Mouse (Mus musculus) embryonic facial prominence, embryonic 15.5 days (tissue): ENCODE results near the gene Ifnar1. TPM values are rescaled to one million over a fixed set of nuclear protein-coding genes. Genes with fewer than 3 reads are reported as not detected.
A peak's percentile ranks its signal among the peaks of the same experiment; 100 is the strongest.

Experiments
- ATAC-seq: fragments of 200-750 bp; cut with Nextera tagmentation; 2 replicates; pipeline ENCODE4 v1.8.0; 2017; ENCODE audit warnings: low read depth, moderate TSS enrichment; ENCODE audit not compliant: insufficient number of reproducible peaks, low FRiP score, low TSS enrichment
- H3K27ac ChIP-seq: fragments of 300-500 bp; sonication (generic); replicated peaks from 2 replicates; pipeline ENCODE4 v1.5.1; 2015; ENCODE audit warnings: mild to moderate bottlenecking, inconsistent platforms
- H3K27me3 ChIP-seq: fragments of 300-500 bp; sonication (generic); 2 replicates; pipeline ENCODE4 v1.6.1; 2015; ENCODE audit warnings: inconsistent platforms
- H3K36me3 ChIP-seq: fragments of 300-500 bp; sonication (generic); 2 replicates; pipeline ENCODE4 v1.6.1; 2015; ENCODE audit warnings: mild to moderate bottlenecking, inconsistent platforms
- H3K4me1 ChIP-seq: fragments of 300-500 bp; sonication (generic); 2 replicates; pipeline ENCODE4 v1.6.1; 2015; ENCODE audit warnings: inconsistent platforms
- H3K4me2 ChIP-seq: fragments of 300-500 bp; sonication (generic); replicated peaks from 2 replicates; pipeline ENCODE4 v1.6.1; 2015; ENCODE audit warnings: mild to moderate bottlenecking, inconsistent platforms
- H3K4me3 ChIP-seq: fragments of 300-500 bp; sonication (generic); replicated peaks from 2 replicates; pipeline ENCODE4 v1.5.1; 2015; ENCODE audit warnings: mild to moderate bottlenecking, inconsistent platforms
- H3K9ac ChIP-seq: fragments of 300-500 bp; sonication (generic); 2 replicates; pipeline ENCODE4 v1.6.1; 2015; ENCODE audit warnings: inconsistent platforms
- H3K9me3 ChIP-seq: fragments of 300-500 bp; sonication (generic); replicated peaks from 2 replicates; pipeline ENCODE4 v1.6.1; 2016; ENCODE audit warnings: inconsistent platforms
- WGBS: fragments of 180-500 bp; shearing (Covaris S2); methylation state at CpG from one replicate; pipeline ENCODE4 v1.1.7; 2015; 5-methylcytosine and 5-hydroxymethylcytosine counted together
- polyA plus RNA-seq: library from polyadenylated mRNA; unstranded; fragments of >200 nt; fragmentation: Nextera tagmentation; extraction: Ambion mirVana; gene quantifications from 2 replicates; pipeline ENCODE4 v1.2.1, GENCODE M21; 2015

The Ifnar1 gene
- polyA plus RNA-seq, 1 experiment from 2014 or later = 57.4 TPM

DNA sequence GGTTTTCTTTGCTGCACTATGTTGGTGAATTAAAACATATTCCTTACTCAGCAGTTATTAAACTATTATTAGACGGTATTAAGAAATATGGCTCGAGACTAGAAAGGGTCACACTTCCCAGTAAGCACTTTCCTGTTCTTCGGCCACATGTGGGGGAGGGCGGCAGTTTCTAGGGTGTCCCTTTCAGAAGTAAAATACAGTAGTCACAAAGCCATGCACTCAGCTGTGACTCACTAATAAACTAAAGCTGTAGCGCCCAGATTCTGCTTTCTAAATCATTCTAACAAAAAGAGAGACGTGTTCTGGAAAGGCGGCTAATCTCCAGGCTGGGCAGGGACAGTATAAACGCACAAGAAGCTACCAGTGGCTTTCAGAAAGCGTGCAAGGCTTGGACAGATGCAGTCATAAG, 23.3 kb upstream of the Ifnar1 start:
- WGBS = 57% methylated on average over 9 of the region's 9 CpGs
- no peak overlapping the region for H3K27ac ChIP-seq

DNA sequence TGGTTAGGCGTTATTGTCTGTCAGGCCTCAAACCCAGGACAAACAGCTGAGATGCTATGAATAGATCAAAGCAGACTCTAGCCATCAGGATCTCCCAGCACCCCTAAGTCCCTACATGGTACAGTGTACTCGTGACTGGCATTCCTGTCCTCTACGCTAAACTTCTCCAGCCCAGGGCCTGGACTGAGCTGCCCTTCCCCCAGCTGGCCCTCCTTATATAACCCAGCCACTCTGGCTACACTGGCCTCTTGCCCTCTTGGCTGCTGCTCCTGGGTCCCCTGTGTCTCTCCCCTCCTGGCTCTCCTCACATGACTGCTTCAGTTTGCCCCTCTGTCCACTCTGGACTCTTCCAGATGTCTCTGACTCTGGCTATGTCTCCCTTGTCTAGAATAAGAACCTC, 22.4 kb upstream of the Ifnar1 start:
- no peak overlapping the region for H3K9ac ChIP-seq
- WGBS = 67% methylated on average over 3 of the region's 3 CpGs
- ATAC-seq = no peak
- H3K4me3 ChIP-seq = no peak overlapping the region
- no peak overlapping the region for H3K4me2 ChIP-seq
- H3K27ac ChIP-seq = no peak overlapping the region
- H3K4me1 ChIP-seq = peaks cover 19% of the 10 kb centered on the region
- no peaks in the 10 kb centered on the region for H3K27me3 ChIP-seq
- no peaks in the 10 kb centered on the region for H3K36me3 ChIP-seq
- no peaks in the 10 kb centered on the region for H3K9me3 ChIP-seq

More for the DNA sequence above, 23.3 kb upstream of the Ifnar1 start:
- H3K9me3 ChIP-seq = no peaks in the 10 kb centered on the region
- H3K27me3 ChIP-seq = no peaks in the 10 kb centered on the region
- H3K9ac ChIP-seq = no peak overlapping the region
- no peak overlapping the region for H3K4me3 ChIP-seq
- H3K4me1 ChIP-seq = peaks cover 19% of the 10 kb centered on the region
- no peak overlapping the region for H3K4me2 ChIP-seq
- no peak for ATAC-seq
- H3K36me3 ChIP-seq = no peaks in the 10 kb centered on the region

DNA sequence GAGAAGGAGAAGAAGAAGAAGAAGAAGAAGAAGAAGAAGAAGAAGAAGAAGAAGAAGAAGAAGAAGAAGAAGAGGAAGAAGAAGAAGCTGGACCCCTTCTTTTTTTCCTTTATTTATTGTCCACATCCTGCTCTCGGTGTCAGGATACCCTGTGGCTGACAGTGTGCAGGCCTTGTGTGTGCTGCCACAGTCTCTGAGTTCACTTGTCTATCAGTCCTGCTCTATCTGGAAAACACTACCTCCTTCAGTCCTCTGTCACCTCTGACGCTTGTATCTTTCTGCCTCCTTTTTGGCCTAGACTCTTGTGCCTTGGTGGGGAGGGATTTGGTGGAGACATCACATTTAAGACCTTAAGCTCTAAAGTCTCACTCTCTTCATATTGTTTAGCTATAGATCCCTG, 21.6 kb upstream of the Ifnar1 start:
- no peak for ATAC-seq
- Histone ChIP-seq H3K4me3 (no peak overlapping the region), H3K36me3 (no peaks in the 10 kb centered on the region), H3K4me2 (no peak overlapping the region), H3K27me3 (no peaks in the 10 kb centered on the region), H3K27ac (no peak overlapping the region), H3K9ac (no peak overlapping the region), H3K4me1 (peaks cover 19% of the 10 kb centered on the region), H3K9me3 (no peaks in the 10 kb centered on the region)
- 85% methylated on average over 2 of the region's 2 CpGs for WGBS

DNA sequence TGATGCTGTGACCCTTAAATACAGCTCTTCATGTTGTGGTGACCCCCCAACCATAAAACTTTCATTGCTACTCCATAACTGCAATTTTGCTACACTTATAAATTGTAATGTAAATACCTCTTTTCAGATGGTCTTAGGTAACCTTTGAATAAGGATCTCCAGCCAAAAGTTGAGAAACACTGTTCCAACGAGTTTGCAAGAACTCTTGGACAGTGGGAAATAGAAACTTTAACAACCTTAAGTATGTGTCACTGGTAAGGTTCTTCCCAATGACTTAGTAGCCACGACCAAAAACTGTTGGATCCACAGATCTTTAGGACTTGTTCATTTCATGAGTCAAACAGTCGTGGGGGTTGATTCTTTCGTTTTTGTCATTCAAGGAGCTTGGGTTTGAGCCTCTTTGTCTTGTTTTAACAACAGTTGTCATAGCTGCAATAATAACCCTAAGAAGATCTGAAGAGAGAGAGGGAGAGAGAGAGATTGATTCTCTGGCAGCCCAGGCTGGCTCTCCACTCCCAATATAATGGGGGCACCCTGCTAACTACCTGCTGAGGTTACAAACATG, 21.1 kb upstream of the Ifnar1 start:
- peak overlapping the region; percentile 74; the same call in 1 of the 2 replicates for H3K27ac ChIP-seq
- H3K9me3 ChIP-seq = no peaks in the 10 kb centered on the region
- no peak for ATAC-seq
- no peak overlapping the region for H3K9ac ChIP-seq
- WGBS = 82% methylated on average over 4 of the region's 4 CpGs
- no peaks in the 10 kb centered on the region for H3K36me3 ChIP-seq
- peak overlapping the region; percentile 95 for H3K4me2 ChIP-seq
- peak overlapping the region; percentile 65 for H3K4me3 ChIP-seq
- H3K4me1 ChIP-seq = peaks cover 19% of the 10 kb centered on the region
- no peaks in the 10 kb centered on the region for H3K27me3 ChIP-seq

DNA sequence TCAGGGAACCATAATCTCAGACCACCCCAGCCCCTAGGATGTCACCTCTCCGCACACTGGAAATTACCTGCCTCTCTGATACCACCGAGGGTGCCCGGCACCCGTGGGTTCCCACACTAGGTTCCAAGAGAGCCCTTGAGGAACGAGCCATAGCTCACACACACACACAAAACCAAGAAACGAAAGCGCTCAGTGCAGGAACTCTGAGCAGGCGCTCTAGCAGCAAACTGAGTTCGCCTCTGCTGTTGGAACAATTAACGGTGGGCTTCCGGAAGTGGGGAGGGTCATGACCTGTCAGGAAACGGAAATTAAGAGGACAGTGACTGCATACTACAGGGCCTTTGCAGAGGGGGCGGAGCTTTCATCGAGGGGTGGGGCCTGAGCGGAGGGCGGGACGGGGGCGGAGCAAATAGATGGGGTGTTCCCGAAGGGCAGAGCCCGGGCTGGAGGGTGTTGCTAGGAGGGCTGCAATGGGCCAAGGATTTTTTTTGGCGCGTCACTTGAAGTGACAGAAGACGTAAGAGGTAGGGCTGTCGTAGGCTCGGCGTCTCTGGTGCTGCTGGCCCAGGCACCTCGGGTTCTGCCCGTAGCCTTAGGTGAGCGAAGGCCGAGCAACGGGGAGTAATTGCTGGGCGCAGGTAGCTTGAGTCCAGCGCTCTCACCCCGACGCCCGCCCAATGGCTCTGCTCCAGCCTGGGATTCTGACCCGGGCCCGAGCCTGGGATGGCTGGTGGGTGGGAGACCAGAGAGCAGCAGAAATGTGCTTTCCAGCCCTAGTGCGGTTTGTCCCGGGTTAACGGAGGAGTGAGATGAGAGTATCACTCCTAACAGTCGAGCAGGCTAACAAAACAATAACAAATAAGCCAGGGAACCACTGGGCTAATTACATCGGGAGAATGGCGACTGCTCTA, 20.2 kb upstream of the Ifnar1 start:
- peak overlapping the region; percentile 65 for H3K4me3 ChIP-seq
- H3K4me2 ChIP-seq = peak overlapping the region; percentile 95
- peak overlapping the region; percentile 74 for H3K27ac ChIP-seq
- H3K9me3 ChIP-seq = no peaks in the 10 kb centered on the region
- H3K4me1 ChIP-seq = peaks cover 19% of the 10 kb centered on the region
- H3K27me3 ChIP-seq = no peaks in the 10 kb centered on the region
- peak overlapping the region; percentile 57 for H3K9ac ChIP-seq
- no peaks in the 10 kb centered on the region for H3K36me3 ChIP-seq
- 2% methylated on average over 44 of the region's 44 CpGs for WGBS
- peak; percentile 96 for ATAC-seq

DNA sequence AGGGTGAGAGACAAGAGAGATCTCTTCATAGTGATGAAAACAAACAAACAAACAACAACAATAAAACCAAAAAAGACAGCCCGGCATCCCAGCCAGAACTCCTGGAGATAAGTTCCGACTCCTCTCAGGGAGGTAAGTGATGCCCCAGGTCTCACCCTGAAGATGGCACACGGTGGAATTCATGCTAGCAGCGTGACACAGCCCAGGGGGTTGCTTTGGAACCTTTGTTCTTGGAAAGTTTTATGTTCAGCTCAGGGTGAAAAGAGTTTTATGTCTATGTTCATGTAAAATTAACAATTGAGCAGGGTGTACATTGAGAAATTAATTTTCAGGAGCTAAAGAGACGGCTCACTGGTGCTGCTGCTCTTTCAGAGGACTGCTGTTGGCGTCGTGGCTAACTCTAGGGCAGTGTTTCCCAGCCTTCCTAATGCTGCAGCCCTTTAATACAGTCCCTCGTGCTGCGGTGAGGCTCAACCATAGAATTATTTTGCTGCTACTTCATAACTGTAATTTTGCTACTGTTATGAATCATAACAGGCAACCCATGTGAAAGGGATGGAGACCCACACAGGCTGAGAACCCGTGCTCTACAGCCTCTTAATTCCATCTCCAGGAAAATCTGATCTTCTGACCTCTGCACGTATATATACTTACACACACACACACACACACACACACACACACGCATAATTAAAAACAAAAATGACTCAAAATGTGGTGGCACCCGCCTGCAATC, 19.4 kb upstream of the Ifnar1 start:
- H3K9ac ChIP-seq = no peak overlapping the region
- 36% methylated on average over 13 of the region's 13 CpGs for WGBS
- no peaks in the 10 kb centered on the region for H3K27me3 ChIP-seq
- ATAC-seq = no peak
- no peaks in the 10 kb centered on the region for H3K9me3 ChIP-seq
- H3K4me1 ChIP-seq = peaks cover 19% of the 10 kb centered on the region
- H3K4me2 ChIP-seq = peak overlapping the region; percentile 95
- no peak overlapping the region for H3K27ac ChIP-seq
- peak overlapping the region; percentile 65 for H3K4me3 ChIP-seq
- H3K36me3 ChIP-seq = no peaks in the 10 kb centered on the region

DNA sequence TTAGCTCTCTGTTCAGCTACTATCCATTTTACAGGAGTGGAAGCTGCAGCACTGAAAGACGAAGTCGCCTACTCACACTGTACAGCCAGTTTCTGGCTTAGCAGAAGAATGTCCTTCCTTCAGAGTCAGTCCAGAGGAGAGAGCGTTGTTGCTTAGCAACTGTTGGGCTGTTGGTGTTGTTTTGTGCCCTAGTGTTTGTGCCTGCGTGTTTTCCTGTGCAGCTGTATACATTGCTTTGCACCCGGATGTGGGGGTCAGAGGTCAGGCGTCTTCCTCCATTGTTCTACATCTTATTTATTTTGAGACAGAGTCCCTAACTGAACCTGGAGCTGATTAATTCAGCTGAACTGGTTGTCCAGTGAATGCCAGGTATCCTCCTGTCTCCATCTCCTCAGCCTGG, 18.5 kb upstream of the Ifnar1 start:
- 51% methylated on average over 6 of the region's 6 CpGs for WGBS
- H3K4me2 ChIP-seq = no peak overlapping the region
- H3K36me3 ChIP-seq = no peaks in the 10 kb centered on the region
- H3K4me1 ChIP-seq = peaks cover 19% of the 10 kb centered on the region
- H3K27ac ChIP-seq = no peak overlapping the region
- ATAC-seq = no peak
- H3K4me3 ChIP-seq = no peak overlapping the region
- H3K9me3 ChIP-seq = no peaks in the 10 kb centered on the region
- no peaks in the 10 kb centered on the region for H3K27me3 ChIP-seq
- no peak overlapping the region for H3K9ac ChIP-seq

DNA sequence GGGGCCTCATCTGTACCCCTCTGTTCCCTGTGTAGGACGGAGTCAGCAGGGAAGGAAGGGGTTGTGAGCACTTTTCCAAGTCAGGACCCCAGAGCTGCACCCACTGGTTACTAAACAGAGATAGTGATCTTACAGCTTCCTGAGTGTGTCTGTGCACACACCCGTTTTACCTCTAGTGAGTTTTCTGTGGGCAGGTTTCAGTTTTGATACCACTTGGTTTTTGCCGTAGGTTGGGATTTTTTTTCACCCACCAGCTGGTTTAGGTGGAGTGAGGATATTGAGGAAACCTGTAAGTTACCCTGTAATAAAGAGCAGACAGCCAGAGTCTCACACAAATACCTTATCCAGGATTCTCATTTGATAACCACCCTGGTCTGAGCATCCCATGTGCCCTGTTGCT, 14.6 kb upstream of the Ifnar1 start:
- Histone ChIP-seq H3K4me3 (no peak overlapping the region), H3K36me3 (no peaks in the 10 kb centered on the region), H3K4me1 (peaks cover 7% of the 10 kb centered on the region), H3K9ac (no peak overlapping the region), H3K27ac (no peak overlapping the region), H3K9me3 (no peaks in the 10 kb centered on the region), H3K27me3 (no peaks in the 10 kb centered on the region), H3K4me2 (no peak overlapping the region)
- 63% methylated on average over 3 of the region's 3 CpGs for WGBS
- no peak for ATAC-seq

DNA sequence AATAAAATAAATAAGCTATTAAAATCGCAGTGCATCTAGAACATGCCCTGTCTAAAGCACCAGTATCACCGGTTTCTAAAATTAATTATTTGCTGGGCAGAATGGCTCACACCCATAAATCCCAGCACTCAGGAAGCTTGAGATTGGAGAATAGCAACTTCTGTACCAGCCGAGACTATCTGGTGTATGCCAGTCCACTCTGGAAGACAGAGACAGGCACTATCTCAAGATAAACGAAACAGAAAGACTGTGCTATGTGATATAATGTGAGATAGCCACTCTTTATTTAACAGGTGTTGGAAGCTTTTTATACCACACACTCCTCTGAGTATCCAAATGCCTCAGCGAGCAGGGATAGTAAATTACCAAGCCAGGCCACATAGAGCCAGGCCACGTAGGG, 13.6 kb upstream of the Ifnar1 start:
- no peak for ATAC-seq
- Histone ChIP-seq H3K4me1 (no peaks in the 10 kb centered on the region), H3K27me3 (no peaks in the 10 kb centered on the region), H3K4me3 (no peak overlapping the region), H3K9me3 (no peaks in the 10 kb centered on the region), H3K27ac (no peak overlapping the region), H3K36me3 (no peaks in the 10 kb centered on the region), H3K9ac (no peak overlapping the region), H3K4me2 (no peak overlapping the region)
- WGBS = 84% methylated on average over 6 of the region's 6 CpGs

DNA sequence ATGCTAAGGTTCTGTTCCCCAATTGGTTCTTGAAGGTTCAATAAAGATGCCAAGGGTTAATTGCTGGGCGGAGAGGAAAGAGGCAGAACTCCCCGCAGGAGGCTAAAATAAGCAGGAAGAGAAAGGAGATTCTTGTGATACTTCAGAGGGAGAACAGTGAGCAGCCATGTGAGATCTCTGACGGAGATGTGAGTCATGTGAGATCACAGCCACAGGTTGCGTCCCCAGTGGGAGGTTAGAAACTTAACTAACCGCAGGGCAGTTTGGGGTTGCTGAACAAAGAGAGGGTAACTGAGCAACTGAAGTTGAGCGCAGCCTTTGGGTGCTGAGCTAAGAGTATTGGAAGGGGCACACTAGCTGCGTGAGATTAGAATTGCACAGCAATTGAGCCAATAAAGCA, 9.3 kb upstream of the Ifnar1 start:
- Histone ChIP-seq H3K4me2 (no peak overlapping the region), H3K27ac (no peak overlapping the region), H3K36me3 (no peaks in the 10 kb centered on the region), H3K4me3 (no peak overlapping the region), H3K9ac (no peak overlapping the region), H3K27me3 (no peaks in the 10 kb centered on the region), H3K9me3 (no peaks in the 10 kb centered on the region), H3K4me1 (no peaks in the 10 kb centered on the region)
- WGBS = 45% methylated on average over 7 of the region's 7 CpGs
- no peak for ATAC-seq

DNA sequence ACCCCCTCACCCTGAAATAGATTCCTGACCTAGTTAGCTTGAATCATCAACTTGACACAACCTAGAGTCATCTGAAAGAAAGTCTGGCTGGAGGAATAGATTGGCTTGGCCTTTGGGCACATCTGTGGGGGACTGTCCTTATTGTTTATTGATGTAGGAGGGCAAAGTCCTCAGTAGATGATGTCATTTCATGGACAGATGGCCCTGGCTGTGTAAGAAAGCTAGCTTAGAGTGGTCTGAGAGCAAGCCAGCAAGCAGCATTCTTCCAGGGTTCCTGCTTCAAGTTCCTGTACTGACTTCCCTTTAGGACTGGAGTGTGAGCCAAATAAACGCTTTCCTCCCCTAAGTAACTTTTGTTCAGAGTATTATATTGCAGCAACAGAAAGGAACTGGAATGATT, 7.0 kb upstream of the Ifnar1 start:
- Histone ChIP-seq H3K9me3 (no peaks in the 10 kb centered on the region), H3K27ac (no peak overlapping the region), H3K4me1 (no peaks in the 10 kb centered on the region), H3K4me3 (no peak overlapping the region), H3K9ac (no peak overlapping the region), H3K36me3 (no peaks in the 10 kb centered on the region), H3K4me2 (no peak overlapping the region), H3K27me3 (no peaks in the 10 kb centered on the region)
- no peak for ATAC-seq
- 46% methylated on average over 1 of the region's 1 CpGs for WGBS
